Mouse (Mus musculus) liver, embryonic 14.5 days (tissue): Measurements from ENCODE around the gene Lpp.

Experiments
- CTCF ChIP-seq: IDR thresholded peaks from 2 replicates; pipeline ENCODE4 v1.5.1; 2016; ENCODE audit warnings: antibody characterized with exemption, low read depth, control low read depth
- EP300 ChIP-seq: IDR thresholded peaks from 2 replicates; pipeline ENCODE4 v1.6.1; 2016; ENCODE audit warnings: antibody characterized with exemption, low read depth

DNA sequence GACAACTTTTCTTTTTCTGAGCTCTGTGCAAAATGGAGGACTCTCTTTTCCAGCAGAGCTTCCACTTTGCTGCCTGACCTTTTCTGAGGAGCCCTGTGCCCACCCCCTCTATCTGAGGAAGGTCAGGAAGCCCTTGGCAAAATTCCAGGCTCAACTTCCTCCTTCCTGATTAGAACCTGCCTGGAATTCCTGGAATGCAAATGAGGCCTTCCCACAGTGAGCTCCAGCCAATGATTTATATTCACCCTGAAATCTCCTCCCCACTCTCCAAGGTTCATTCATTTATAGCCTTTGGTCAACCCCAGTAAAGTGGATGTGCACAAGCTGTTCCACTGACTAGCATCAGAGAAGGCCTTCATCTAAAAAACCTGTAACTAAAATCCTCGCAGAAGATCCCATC is 632.9 kb downstream of the Lpp start:
- no peak for TF ChIP-seq EP300
- no peak for TF ChIP-seq CTCF
